Mouse (Mus musculus) spleen, adult 2 months (tissue): ENCODE measurements around the gene E4f1. TPM values are rescaled to one million over a fixed set of nuclear protein-coding genes. Genes with fewer than 3 reads are reported as not detected.

ENCODE experiments used
- DNase-seq, 2 experiments: peaks; one replicate each; pipeline versions ENCODE4 v3.0.0 to v3.0.0-alpha.2; 2012 to 2021; ENCODE audit warnings: low spot score in 2 of 2, low read depth in 1 of 2
- H3K27ac ChIP-seq: fragments of 200-500 bp; 2 replicates; pipeline ENCODE4 v1.5.1; 2012; ENCODE audit warnings: low read length, inconsistent platforms; ENCODE audit not compliant: insufficient read depth
- H3K27me3 ChIP-seq: fragments of 200-500 bp; 2 replicates; pipeline ENCODE4 v1.6.1; 2012; ENCODE audit warnings: mild to moderate bottlenecking, moderate library complexity, low read length, inconsistent platforms; ENCODE audit not compliant: control insufficient read depth, insufficient read depth
- H3K36me3 ChIP-seq: fragments of 200-500 bp; 2 replicates; pipeline ENCODE4 v1.6.1; 2012; ENCODE audit warnings: mild to moderate bottlenecking, low read length, inconsistent platforms; ENCODE audit not compliant: control insufficient read depth, insufficient read depth
- H3K4me1 ChIP-seq: fragments of 200-500 bp; 2 replicates; pipeline ENCODE4 v1.6.1; 2011; ENCODE audit warnings: inconsistent platforms; ENCODE audit not compliant: control insufficient read depth, insufficient read depth, insufficient read length
- H3K4me3 ChIP-seq: fragments of 200-500 bp; 2 replicates; pipeline ENCODE4 v1.5.1; 2011; ENCODE audit warnings: mild to moderate bottlenecking, inconsistent platforms; ENCODE audit not compliant: insufficient read depth, insufficient read length; ENCODE audit errors: extremely low read depth
- CTCF ChIP-seq: fragments of 200-500 bp; IDR thresholded peaks from 2 replicates; pipeline ENCODE4 v1.5.1; 2011; ENCODE audit warnings: mild to moderate bottlenecking, inconsistent platforms; ENCODE audit not compliant: insufficient read depth, insufficient read length, insufficient replicate concordance; ENCODE audit errors: extremely low read depth
- POLR2A ChIP-seq: fragments of 200-500 bp; IDR thresholded peaks from 2 replicates; pipeline ENCODE4 v1.6.1; 2011; ENCODE audit warnings: low read depth, low read length, inconsistent platforms
- WGBS: fragments of 180-500 bp; shearing (Covaris S2); methylation state at CpG from one replicate; pipeline ENCODE4 v1.1.7; 2018; 5-methylcytosine and 5-hydroxymethylcytosine counted together
- polyA plus RNA-seq: library from polyadenylated mRNA; depleted of rRNA; stranded (reverse); fragments of >200 nt; gene quantifications from 2 replicates; pipeline ENCODE4 v1.2.3, GENCODE M21; 2012

Gene E4f1
- polyA plus RNA-seq, 1 experiment, result 95.9 TPM

GRCm38 (mm10) chr17:24477053-24477984 is 7.2 kb upstream of the E4f1 start:
- TF ChIP-seq POLR2A (no peak), CTCF (no peak)
- H3K27me3 ChIP-seq, result no peaks in the 10 kb centered on the region
- no peak overlapping the region for H3K4me3 ChIP-seq
- H3K4me1 ChIP-seq, result peaks cover 3% of the 10 kb centered on the region; the same call in 1 of the 2 replicates
- WGBS, result 91% methylated on average over 20 of the region's 20 CpGs
- DNase-seq, result no peak
- H3K27ac ChIP-seq, result no peak overlapping the region
- H3K36me3 ChIP-seq, result peaks cover 14% of the 10 kb centered on the region

- no peaks in the 10 kb centered on the region for H3K27me3 ChIP-seq
- H3K4me3 ChIP-seq, result no peak overlapping the region
- H3K4me1 ChIP-seq, result peaks cover 10% of the 10 kb centered on the region
- H3K36me3 ChIP-seq, result peaks cover 14% of the 10 kb centered on the region
- no peak overlapping the region for H3K27ac ChIP-seq
- 94% methylated on average over 10 of the region's 10 CpGs for whole genome bisulfite sequencing
- DNase-seq, result no peak
- TF ChIP-seq CTCF (no peak), POLR2A (no peak)
Observed at GRCm38 (mm10) chr17:24476022-24476776, 6.1 kb upstream of the E4f1 start.

GRCm38 (mm10) chr17:24475586-24475985 is 5.5 kb upstream of the E4f1 start:
- H3K4me3 ChIP-seq, result no peak overlapping the region
- H3K36me3 ChIP-seq, result peaks cover 14% of the 10 kb centered on the region
- no peaks in the 10 kb centered on the region for H3K27me3 ChIP-seq
- 93% methylated on average over 6 of the region's 6 CpGs for WGBS
- no peak overlapping the region for H3K27ac ChIP-seq
- peaks cover 15% of the 10 kb centered on the region for H3K4me1 ChIP-seq
- DNase-seq, result no peak
- no peak for TF ChIP-seq POLR2A
- no peak for TF ChIP-seq CTCF

- Histone ChIP-seq H3K27ac (no peak overlapping the region), H3K36me3 (peaks cover 14% of the 10 kb centered on the region), H3K27me3 (no peaks in the 10 kb centered on the region), H3K4me3 (no peak overlapping the region), H3K4me1 (peaks cover 15% of the 10 kb centered on the region)
- WGBS, result 90% methylated on average over 5 of the region's 5 CpGs
- DNase-seq, result no peak
- TF ChIP-seq CTCF, result no peak
- TF ChIP-seq POLR2A, result no peak
Observed at GRCm38 (mm10) chr17:24474557-24474956, 4.4 kb upstream of the E4f1 start.

- peaks cover 15% of the 10 kb centered on the region for H3K4me1 ChIP-seq
- peaks cover 14% of the 10 kb centered on the region for H3K36me3 ChIP-seq
- WGBS, result 94% methylated on average over 6 of the region's 6 CpGs
- TF ChIP-seq CTCF, result no peak
- H3K4me3 ChIP-seq, result no peak within 1 kb of the TSS
- DNase-seq, result no peak
- no peaks in the 10 kb centered on the region for H3K27me3 ChIP-seq
- no peak within 1 kb of the TSS for H3K27ac ChIP-seq
Observed at GRCm38 (mm10) chr17:24473612-24474275, 3.6 kb upstream of the E4f1 start, which contains the start of gene Bricd5. Gene Bricd5 (plus strand): TSS chr17:24473884.

- Histone ChIP-seq H3K36me3 (peaks cover 14% of the 10 kb centered on the region), H3K27me3 (no peaks in the 10 kb centered on the region)
Observed at GRCm38 (mm10) chr17:24472512-24472911, 2.4 kb upstream of the E4f1 start.

More at GRCm38 (mm10) chr17:24472512-24472911, 2.4 kb upstream of the E4f1 start:
- Histone ChIP-seq H3K4me3 (no peak overlapping the region), H3K4me1 (peaks cover 12% of the 10 kb centered on the region), H3K27ac (no peak overlapping the region)
- no peak for TF ChIP-seq CTCF
- TF ChIP-seq POLR2A, result no peak
- no peak for DNase-seq
- 87% methylated on average over 4 of the region's 4 CpGs for WGBS
